Mouse (Mus musculus): ENCODE data around the gene Fjx1. TPM values are rescaled to one million over a fixed set of nuclear protein-coding genes. Genes with fewer than 3 reads are reported as not detected.

The Fjx1 gene
- polyA plus RNA-seq, 1 experiment from 2014 or later: 25.7 TPM

Other genes starting within 250 kb of the Fjx1 start
- 34.5 and 36.5 TPM in 2 replicates for gene Trim44, start 44.7 kb downstream of the Fjx1 start, polyA plus RNA-seq (2015; fragmentation: Nextera tagmentation; extraction: Ambion mirVana)
- 57.5 and 58.4 TPM in 2 replicates for gene Pamr1, start 97.5 kb upstream of the Fjx1 start, polyA plus RNA-seq (2015; fragmentation: Nextera tagmentation; extraction: Ambion mirVana)
- 1.0 TPM in 2 replicates for gene Slc1a2, start 206.2 kb upstream of the Fjx1 start, polyA plus RNA-seq (2015; fragmentation: Nextera tagmentation; extraction: Ambion mirVana)